Mouse (Mus musculus) natural killer cell, adult 2 months (primary cell): ENCODE data around the gene Prn.

Experiments
- DNase-seq, 2 experiments: peaks; one replicate each; pipeline ENCODE4 v3.0.0; 2022; ENCODE audit warnings: low spot score in 2 of 2

Prn gene

DNA sequence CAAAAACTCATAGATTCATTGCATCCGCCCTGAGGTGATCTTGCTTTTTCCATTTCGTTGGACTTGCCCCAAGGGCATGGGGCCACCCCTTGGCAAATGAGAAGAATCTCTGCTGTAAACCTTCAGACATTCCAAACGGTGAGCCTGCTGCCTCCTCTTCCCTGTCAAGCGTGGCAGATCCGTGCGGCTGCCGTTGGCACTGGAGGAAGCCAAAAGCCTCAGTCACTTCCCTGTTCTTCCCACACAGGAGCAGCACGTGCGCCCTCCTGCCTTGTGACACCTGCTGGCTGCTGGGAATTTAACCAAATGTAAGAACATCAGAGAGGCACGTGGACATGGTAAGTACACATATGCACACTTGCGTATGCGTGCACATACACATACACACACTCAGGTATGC lies 86.0 kb downstream of the Prn start:
- no peak for DNase-seq

DNA sequence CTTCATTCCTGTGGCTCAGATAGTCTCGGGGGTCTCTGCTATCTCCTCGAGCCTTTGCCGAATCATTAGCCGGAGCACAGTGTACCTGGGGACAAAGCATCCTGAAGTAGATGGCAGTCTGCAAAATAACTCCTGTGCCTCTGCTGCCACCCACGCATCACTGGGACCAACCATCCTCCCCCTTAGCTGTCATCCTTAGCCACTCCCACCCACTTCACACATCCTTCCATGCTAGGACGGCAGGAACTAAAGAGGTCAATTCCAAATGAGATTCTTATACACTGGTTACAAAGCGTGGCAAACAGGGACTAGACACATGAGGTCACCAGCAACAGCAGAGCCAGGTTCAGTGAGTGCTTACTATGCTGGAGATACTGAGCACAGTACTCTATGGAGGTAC lies 86.6 kb downstream of the Prn start:
- DNase-seq, result no peak

DNA sequence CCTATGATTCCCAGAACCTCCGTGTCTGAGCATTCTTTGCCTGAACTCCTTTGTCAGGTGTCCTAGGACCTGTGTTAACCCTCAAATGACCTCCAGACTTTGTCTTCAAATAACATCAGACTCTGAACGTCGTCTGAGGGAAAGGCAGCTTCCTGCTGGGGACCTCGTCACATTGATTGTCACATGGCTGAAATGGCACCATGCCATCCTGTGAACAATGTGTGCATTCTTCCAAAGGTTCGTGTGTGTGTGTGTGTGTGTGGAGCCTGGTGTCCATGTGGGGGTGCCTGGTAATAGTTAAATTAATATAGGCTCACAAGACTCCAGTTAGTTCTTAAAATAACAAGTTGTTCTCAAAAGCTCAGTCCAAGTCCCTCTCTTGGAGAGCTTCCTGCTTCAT lies 87.6 kb downstream of the Prn start:
- no peak for DNase-seq

DNA sequence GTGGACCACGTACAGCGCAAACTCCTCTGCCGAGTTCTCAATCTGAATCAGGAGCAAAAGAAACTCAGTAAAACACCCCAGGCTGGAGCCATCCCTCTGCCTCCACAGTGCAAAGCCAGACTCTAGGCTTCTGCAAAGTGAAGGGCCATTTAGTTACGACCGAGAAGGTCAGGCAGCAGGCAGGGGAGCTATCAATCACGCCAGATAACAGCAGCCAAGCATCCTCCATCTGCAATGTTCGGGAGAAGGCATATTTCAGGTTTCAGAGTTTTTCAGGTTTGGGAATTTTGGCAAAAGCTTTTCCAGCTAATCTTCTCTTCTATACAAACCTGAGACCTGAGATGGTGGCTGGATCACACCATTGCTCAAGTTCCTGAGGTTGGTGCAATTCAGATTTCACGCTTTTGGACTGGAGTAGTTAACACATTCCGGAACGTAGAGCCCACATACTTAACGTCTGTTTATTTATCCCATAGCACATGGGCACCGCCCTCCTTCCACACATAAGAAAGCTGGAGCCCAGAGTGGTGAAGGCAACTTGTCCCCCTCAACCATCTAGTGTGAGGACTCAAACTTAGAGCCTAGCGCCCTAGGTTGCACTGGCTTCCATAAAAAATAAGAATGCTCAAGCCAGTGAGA lies 92.1 kb downstream of the Prn start:
- no peak for DNase-seq

DNA sequence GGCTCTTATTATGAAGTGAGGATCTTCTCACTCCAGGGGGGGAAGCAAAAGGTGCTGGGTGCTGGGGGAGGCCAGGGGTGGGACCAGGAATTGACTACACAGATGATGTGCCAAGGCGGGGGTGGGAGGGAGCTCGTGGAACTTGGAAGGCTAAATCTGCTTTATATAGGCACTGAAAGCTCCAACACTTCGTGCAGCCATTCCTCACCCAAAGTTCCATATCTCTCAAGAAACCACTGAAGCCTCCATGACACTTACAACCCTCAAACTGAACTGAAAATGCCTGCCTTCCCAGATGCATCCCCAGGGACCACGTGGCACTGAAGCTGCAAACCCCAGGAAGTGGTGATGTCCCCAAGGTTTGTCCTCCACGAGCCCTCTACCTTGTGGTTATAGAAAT lies 94.2 kb downstream of the Prn start:
- DNase-seq, result no peak

DNA sequence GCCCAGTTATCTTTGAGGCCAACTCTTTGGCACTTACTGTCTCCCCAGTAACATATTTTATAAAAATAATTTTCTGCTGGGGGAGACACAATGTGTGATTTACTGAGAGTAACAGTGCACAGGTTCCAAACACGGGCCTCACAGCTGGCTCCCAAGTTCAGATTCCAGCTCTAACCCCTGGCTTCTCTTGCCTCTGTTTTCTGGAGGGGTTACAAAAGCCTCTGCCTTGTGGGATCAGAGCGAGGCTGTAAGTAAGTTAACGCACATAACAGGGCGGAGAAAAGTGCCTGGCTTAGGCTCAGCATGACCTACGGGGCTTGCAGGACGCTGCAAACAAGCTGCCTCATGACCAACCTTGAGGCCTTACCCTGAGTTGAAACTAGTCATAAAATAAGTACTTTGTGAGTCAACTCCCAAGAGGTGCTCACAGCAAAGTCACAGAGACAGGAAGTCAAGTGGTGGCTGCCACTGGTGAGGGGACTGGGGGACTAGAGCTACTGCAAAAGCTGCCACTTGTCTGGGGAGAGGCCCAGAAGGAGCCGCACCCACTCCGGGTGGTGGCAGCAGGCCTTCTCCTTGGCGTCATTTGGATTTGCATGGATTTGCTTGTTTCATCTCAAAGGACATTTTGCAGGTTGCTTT lies 94.9 kb downstream of the Prn start:
- peak in 1 of 2 experiments; percentile 55 for DNase-seq

DNA sequence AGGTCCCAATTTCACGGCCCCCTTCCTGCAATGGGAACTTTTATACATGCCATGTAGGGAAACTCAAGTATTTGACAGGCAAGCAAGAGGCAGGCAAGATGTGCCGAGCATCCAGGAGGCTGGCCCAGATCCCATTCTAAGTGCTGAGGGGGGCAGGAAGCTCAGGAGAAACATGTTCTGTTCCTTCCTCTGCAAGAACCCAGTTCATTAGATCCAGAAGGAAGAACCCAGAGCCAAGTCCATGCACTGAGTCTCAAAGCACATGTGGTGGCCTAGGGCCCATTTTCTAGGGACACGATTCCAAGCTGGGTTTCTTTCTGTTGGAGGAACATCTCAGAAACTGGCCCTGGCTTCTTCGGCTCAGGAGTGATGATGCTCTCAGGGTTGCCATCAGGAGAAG lies 95.7 kb downstream of the Prn start:
- DNase-seq, result no peak
